Mouse (Mus musculus) limb, embryonic 10.5 days (tissue): ENCODE measurements around the gene Zzef1. TPM values are rescaled to one million over a fixed set of nuclear protein-coding genes. Genes with fewer than 3 reads are reported as not detected.

Experiments used
- DNase-seq: peaks from one replicate; pipeline ENCODE4 v3.0.0-alpha.2; 2017; ENCODE audit warnings: low spot score
- H3K27ac ChIP-seq: fragments of 300-500 bp; sonication (generic); 2 replicates; pipeline ENCODE4 v1.5.1; 2016; ENCODE audit warnings: mild to moderate bottlenecking
- H3K27me3 ChIP-seq: fragments of 300-500 bp; sonication (generic); 2 replicates; pipeline ENCODE4 v1.6.1; 2016; ENCODE audit warnings: low read depth, mild to moderate bottlenecking; ENCODE audit not compliant: poor library complexity, severe bottlenecking
- H3K36me3 ChIP-seq: fragments of 300-500 bp; sonication (generic); 2 replicates; pipeline ENCODE4 v1.6.1; 2016; ENCODE audit warnings: mild to moderate bottlenecking, moderate library complexity
- H3K4me1 ChIP-seq: fragments of 300-500 bp; sonication (generic); 2 replicates; pipeline ENCODE4 v1.6.1; 2016
- H3K4me3 ChIP-seq: fragments of 300-500 bp; sonication (generic); 2 replicates; pipeline ENCODE4 v1.5.1; 2016; ENCODE audit warnings: mild to moderate bottlenecking, moderate library complexity
- H3K9me3 ChIP-seq: fragments of 300-500 bp; sonication (generic); replicated peaks from 2 replicates; pipeline ENCODE4 v1.6.1; 2016; ENCODE audit warnings: mild to moderate bottlenecking
- WGBS: fragments of 180-500 bp; shearing (Covaris S2); methylation state at CpG from one replicate; pipeline ENCODE4 v1.1.7; 2016; 5-methylcytosine and 5-hydroxymethylcytosine counted together
- polyA plus RNA-seq: library from polyadenylated mRNA; unstranded; fragments of >200 nt; fragmentation: Nextera tagmentation; extraction: Ambion mirVana; gene quantifications from 2 replicates; pipeline ENCODE4 v1.2.1, GENCODE M21; 2016

Gene Zzef1
- polyA plus RNA-seq, 1 experiment from 2014 or later: 6.6 TPM

DNA sequence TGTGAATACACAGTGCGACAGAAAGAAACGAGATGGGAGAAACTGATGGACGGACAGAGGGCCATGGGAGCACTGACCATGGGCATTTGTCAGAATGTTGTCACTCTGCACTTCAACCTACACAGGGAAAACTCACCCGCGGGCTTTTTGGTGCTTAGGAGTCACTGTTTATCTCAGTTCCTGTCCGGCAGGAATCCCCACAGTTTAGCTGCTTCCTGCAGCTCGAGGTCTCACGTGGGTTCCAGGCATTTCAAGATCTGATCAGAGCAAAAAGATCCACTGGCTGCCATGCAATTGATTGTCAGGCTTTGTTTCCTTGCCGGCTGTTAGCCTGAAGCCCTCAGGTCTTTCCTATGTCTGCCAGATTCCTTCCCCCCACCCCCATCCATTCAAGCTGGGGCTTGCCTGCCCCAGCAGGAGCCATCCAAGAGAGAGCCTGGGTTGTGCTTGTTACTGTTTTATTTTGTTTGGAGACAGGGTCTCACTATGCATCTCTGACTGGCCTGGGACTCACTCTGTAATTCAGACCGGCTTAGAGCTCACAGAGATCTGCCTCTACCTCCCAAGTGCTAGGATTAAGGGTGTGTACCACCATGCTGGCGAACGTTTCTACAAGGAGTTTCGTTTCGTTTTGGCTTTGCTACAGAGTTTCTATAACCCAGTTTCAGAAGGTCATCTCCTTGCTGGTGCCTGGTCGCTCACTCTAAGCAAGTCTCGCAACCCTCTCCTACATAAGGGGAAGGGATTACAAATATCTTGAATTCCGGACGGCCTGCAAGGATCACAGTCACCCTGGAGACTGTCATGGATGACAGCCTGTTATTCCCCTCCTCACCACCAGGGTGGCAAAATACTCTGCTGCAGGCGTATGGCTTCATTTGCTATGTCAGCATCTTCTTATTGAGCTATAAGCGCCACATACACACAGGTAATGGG is 144.4 kb downstream of the Zzef1 start:
- no peaks in the 10 kb centered on the region for H3K36me3 ChIP-seq
- peak overlapping the region; percentile 38 for H3K4me3 ChIP-seq
- no peaks in the 10 kb centered on the region for H3K9me3 ChIP-seq
- H3K27me3 ChIP-seq: no peaks in the 10 kb centered on the region
- H3K4me1 ChIP-seq: peaks cover 14% of the 10 kb centered on the region
- no peak for DNase-seq
- no peak overlapping the region for H3K27ac ChIP-seq
- 52% methylated on average over 20 of the region's 20 CpGs for WGBS

DNA sequence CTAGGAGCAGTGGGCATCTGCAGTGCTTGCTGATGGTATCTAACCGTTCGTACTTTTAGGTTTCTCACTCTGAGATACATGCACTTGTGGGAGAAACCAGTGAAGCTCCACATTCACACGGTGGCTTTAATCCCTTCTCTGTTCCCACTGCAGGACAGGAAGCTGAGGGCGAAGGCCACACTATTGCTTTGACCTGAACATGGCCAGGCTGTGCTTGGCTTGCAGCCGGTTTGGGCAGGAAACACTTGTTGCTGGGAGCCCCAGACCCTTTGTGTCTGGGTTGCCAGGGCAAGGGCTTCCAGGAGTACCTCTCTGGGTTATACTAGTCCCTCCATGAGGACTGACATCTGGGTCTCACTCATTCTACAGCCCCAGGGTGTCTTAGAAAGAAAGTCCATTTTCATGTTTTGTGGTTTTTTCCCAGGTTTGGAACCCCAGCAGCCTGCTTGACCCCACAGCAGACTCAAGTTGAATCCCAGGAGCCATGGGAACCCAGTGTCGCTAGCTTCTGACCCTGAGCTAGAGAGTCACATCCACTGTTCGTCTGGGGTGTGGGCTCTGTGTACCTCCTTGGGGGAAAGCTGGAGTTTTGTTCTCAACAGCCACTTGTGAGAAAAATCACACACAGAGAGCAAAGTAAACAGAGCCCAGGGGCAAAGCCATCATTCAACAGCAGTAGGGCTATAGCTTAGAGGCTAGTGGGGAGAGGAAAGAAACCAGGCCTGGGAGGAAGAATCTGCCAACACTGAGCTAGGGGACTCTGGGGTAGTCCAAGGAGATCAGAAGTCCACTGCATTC is 149.2 kb downstream of the Zzef1 start:
- Histone ChIP-seq H3K27me3 (no peaks in the 10 kb centered on the region), H3K36me3 (no peaks in the 10 kb centered on the region), H3K9me3 (no peaks in the 10 kb centered on the region), H3K27ac (peak overlapping the region; percentile 26), H3K4me3 (no peak overlapping the region), H3K4me1 (peaks cover 32% of the 10 kb centered on the region)
- DNase-seq: no peak
- 67% methylated on average over 7 of the region's 7 CpGs for WGBS

DNA sequence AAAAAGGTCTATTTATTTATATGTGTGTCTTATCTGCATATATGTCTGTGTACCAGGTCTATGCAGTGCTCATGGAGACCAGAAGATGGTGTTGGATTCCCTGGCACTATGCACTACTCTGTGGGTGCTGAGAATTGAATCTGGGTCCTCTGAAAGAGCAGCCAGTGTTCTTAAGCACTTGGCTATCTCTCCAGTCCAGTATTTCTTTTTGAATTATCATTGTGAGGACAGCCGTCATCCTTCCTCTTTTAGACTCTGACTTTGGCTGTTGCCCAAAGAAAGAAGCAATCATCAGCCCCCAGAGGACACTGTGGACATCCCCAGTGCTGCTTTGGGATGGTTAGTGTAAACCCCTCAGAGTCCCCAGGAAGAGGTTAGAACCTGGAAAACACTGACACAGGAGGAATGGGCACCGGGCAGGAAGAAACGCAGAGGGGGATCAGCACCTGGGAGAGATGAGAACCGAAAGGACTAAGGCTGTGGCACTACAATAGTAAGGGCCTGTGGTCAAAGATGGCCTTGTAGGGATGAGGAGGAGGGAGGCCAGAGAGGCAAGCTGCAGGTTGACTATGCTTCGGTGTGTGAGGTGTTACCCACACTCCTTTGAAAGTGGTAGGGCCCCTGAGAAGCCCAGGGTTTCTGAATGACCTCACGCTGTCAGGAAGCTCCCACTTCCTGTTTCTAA is 150.0 kb downstream of the Zzef1 start:
- Histone ChIP-seq H3K4me1 (peaks cover 28% of the 10 kb centered on the region), H3K4me3 (no peak overlapping the region), H3K27ac (no peak overlapping the region), H3K27me3 (no peaks in the 10 kb centered on the region), H3K9me3 (no peaks in the 10 kb centered on the region), H3K36me3 (no peaks in the 10 kb centered on the region)
- DNase-seq: no peak
- WGBS: 51% methylated on average over 6 of the region's 6 CpGs

DNA sequence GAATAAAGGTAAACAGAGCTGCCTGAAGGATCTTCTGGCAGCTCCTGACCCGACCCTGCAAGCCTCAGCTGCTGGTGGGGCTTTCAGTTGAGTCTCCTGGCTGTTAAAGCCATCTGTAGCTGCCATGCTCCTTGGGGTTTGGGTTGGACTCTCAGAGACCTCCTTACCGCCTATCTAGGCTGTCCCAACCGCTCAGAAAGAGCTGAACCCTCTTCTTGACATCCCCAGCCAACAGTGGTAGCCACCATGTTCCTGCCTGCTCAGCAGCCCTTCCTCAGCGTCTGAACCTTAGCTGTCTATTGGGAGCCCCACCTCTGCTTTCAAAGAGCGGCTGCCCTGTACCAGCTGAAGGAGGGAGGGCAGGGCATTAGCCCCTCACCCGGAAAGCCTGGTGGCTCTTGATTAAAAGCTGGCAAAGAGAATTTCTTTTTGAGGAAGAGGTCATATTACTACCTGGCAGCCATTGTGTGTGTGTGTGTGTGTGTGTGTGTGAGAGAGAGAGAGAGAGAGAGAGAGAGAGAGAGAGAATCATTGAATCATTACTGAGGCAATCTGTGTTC is 150.6 kb downstream of the Zzef1 start:
- H3K4me1 ChIP-seq: peaks cover 34% of the 10 kb centered on the region
- peak overlapping the region; percentile 37; the same call in 1 of the 2 replicates for H3K27ac ChIP-seq
- no peaks in the 10 kb centered on the region for H3K27me3 ChIP-seq
- DNase-seq: no peak
- 49% methylated on average over 6 of the region's 6 CpGs for WGBS
- no peaks in the 10 kb centered on the region for H3K9me3 ChIP-seq
- no peak overlapping the region for H3K4me3 ChIP-seq
- no peaks in the 10 kb centered on the region for H3K36me3 ChIP-seq

DNA sequence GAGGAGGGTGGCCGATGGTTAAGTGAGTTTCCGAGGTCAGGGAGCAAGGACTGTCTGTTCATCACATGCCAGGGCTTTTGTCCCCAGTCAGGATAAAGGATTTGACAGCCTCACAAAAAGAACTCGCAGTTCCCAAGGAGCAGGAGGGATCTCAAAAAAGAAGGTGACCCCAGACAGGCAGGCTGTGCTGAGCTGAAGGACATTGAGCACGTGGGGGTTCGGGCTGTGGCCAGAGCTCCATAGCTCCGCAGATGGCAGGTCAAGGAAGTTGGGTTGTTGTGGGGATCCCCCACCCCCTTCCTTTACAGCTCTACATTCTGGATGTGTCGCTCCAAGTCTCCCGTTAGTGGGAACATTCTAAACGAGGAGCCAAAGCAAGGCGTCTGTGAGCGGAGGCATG is 151.8 kb downstream of the Zzef1 start:
- 78% methylated on average over 11 of the region's 11 CpGs for WGBS
- no peaks in the 10 kb centered on the region for H3K27me3 ChIP-seq
- no peaks in the 10 kb centered on the region for H3K36me3 ChIP-seq
- peaks cover 34% of the 10 kb centered on the region for H3K4me1 ChIP-seq
- no peaks in the 10 kb centered on the region for H3K9me3 ChIP-seq
- DNase-seq: no peak
- no peak overlapping the region for H3K4me3 ChIP-seq
- H3K27ac ChIP-seq: no peak overlapping the region

DNA sequence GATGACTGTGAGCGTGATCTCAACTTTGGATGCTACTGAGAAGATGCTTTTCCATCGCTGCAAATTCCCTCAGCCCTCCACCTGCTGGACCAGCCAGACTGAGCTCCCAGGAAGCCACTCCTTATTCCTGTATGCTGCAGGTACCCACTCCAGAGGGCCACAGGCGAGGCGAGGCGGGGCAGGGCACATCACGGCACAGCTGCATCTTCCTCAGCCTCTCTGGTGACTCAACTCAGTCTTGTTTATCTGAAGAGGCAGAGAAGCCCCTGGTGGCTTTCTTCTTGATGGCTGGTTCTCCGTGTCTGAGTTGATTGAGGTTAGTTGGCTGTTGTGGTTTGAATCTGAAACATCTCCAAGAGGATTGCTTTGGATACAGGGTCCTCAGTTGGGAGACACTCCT is 152.2 kb downstream of the Zzef1 start:
- Histone ChIP-seq H3K4me3 (no peak overlapping the region), H3K9me3 (no peaks in the 10 kb centered on the region), H3K27ac (no peak overlapping the region), H3K4me1 (peaks cover 34% of the 10 kb centered on the region), H3K36me3 (no peaks in the 10 kb centered on the region), H3K27me3 (no peaks in the 10 kb centered on the region)
- 73% methylated on average over 7 of the region's 7 CpGs for WGBS
- DNase-seq: no peak

DNA sequence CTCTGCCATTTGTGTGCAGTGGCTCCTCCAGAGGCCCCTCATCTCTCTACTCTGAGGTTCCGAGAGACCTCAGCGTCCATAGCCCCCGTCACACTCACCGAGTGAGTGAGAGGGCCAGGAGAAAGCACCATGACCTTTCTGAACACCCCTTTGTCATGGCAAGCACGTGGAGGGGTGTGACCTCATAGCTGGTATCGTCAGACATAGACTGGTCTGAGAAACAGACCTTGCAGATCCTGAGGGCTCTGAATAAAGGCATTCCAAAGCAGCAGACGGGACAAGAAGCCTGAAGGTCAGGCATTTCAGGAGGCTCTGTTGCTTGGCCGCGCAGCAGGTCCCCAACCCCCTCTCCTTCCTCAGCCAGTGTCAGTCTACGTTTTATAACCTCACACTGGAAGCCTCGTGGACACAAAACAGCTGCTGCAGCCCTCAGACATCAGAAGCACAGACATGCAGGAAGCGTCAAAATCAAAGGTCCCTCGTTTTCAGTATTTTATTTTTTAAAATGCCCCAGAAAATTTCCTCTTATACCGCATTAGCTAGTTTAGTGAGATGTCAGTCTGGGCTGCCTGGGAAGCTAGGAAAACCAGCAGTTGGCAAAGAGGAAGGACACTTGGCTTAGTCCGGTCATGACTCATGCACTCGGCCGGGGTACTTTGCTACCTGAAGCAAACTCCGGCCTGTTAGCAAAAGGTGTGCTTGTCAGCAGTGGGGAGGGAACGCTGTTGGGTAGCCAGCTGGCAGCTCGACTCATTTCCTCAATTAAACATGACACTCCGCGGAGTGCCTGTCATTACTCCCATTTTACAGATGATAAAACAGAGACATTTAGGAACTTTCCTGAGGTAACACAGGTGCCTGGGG is 155.3 kb downstream of the Zzef1 start:
- H3K27me3 ChIP-seq: no peaks in the 10 kb centered on the region
- 70% methylated on average over 22 of the region's 22 CpGs for WGBS
- no peak for DNase-seq

DNA sequence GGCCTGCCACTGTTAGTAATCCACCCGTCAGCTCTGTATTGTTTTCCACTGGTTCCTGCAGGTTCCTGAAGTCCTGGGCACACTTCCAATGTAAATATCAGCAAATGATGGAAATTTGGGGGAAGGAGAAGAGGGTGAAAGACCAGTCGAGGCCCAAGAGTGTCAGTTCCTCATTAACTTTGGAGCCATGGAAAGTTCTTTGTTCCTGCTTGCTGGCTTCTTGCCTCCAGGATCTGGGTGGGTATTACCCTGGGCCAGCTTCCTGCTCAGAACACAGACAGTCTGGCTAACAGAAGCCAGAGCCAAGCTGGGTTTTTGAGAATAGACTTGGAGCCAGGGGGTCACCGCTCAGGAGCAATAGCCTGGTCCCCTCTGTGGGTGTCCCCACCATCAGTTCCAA is 156.2 kb downstream of the Zzef1 start:
- WGBS: 82% methylated on average over 3 of the region's 3 CpGs
- H3K27me3 ChIP-seq: no peaks in the 10 kb centered on the region
- H3K4me3 ChIP-seq: no peak overlapping the region
- H3K36me3 ChIP-seq: no peaks in the 10 kb centered on the region
- H3K9me3 ChIP-seq: no peaks in the 10 kb centered on the region
- no peak overlapping the region for H3K27ac ChIP-seq
- DNase-seq: no peak
- peaks cover 9% of the 10 kb centered on the region; the same call in 1 of the 2 replicates for H3K4me1 ChIP-seq

More for the DNA sequence above, 155.3 kb downstream of the Zzef1 start:
- H3K36me3 ChIP-seq: no peaks in the 10 kb centered on the region
- no peaks in the 10 kb centered on the region for H3K9me3 ChIP-seq
- no peak overlapping the region for H3K27ac ChIP-seq
- peaks cover 18% of the 10 kb centered on the region for H3K4me1 ChIP-seq
- H3K4me3 ChIP-seq: no peak overlapping the region

DNA sequence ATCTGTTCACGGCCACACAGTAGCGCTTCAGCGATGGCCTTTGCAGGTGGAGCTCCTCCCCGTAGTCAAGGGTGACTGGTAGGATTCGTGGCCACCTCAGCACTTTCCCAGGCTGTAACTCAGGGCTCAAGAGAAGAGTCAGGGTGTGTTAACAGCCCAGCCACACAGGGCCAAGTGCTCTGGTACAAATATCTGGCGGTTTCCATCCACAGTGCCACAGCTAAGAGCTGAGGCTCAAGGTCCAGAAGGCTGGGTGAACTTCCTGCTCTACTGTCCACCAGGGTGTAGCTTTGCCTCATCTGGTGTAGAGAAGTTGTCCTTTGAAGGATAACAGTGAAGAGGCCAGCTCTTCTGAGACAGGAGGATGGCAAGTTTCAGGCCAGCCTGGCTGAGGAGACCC is 156.7 kb downstream of the Zzef1 start:
- no peaks in the 10 kb centered on the region for H3K36me3 ChIP-seq
- H3K4me1 ChIP-seq: peaks cover 6% of the 10 kb centered on the region; the same call in 1 of the 2 replicates
- 88% methylated on average over 6 of the region's 6 CpGs for WGBS
- no peak overlapping the region for H3K27ac ChIP-seq
- H3K4me3 ChIP-seq: no peak overlapping the region
- H3K27me3 ChIP-seq: 0 out of 2 replicates have a peak, but pooled peaks cover 4% of the 10 kb centered on the region
- H3K9me3 ChIP-seq: no peaks in the 10 kb centered on the region
- no peak for DNase-seq

DNA sequence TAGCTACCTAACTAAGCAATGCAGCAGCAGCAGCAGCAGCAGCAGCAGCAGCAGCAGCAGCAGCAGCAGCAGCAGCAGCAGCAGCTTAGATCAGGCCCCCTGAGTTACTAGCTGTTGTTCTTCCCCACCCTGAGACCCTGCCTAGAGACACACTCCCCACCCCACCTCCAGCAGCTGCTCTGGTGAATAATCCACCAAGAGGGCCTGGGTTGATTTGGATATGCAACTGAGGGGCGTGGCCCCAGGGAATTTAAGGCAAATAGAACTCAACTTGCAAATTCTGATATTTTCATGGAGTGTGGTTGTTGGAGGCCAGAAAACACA is 157.1 kb downstream of the Zzef1 start:
- Histone ChIP-seq H3K27me3 (peaks cover 7% of the 10 kb centered on the region; the same call in 1 of the 2 replicates), H3K36me3 (no peaks in the 10 kb centered on the region), H3K4me3 (no peak overlapping the region), H3K27ac (no peak overlapping the region), H3K9me3 (no peaks in the 10 kb centered on the region), H3K4me1 (peaks cover 6% of the 10 kb centered on the region; the same call in 1 of the 2 replicates)
- no peak for DNase-seq
- 59% methylated on average over 1 of the region's 1 CpGs for WGBS

DNA sequence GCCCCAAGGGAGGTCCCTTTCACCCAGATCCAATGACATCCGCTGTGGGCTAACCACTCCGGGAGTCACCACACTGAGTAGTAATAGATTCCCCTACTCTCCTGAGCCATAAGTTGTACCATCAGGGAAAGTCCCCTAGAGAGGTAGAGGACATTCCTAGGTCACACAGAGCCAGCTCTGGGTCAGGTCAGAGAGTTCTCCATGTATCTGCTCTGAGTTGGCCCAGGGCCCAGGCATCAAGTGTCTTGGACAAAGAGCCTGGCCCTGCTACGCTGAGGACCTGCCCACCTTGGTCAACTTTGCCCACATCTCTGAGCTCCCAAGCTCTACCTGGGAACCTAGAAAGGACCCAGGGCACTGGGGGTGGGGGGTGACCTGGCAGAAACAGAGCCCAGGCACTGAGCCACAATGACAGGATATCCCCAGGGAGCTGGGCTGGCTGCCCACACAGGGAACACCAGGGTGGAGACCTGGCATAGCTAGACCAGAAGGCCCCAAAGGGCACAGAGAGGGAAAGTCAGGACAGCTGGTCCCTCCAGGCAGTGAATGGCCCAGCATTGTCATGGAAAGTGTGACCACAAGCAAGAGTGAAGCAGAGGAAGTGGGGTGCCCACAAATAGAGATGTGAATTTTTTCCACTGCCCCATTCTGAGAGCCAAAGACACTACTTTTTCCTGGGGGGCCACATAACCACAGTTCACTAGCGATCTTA is 157.6 kb downstream of the Zzef1 start:
- no peak for DNase-seq
- peaks cover 6% of the 10 kb centered on the region; the same call in 1 of the 2 replicates for H3K4me1 ChIP-seq
- no peak overlapping the region for H3K4me3 ChIP-seq
- H3K36me3 ChIP-seq: no peaks in the 10 kb centered on the region
- H3K27me3 ChIP-seq: peaks cover 12% of the 10 kb centered on the region; the same call in 1 of the 2 replicates
- H3K27ac ChIP-seq: no peak overlapping the region; the same call in 1 of the 2 replicates
- 92% methylated on average over 4 of the region's 4 CpGs for WGBS
- no peaks in the 10 kb centered on the region for H3K9me3 ChIP-seq
